Mouse (Mus musculus): ENCODE results near the gene Zfp800. TPM values are rescaled to one million over a fixed set of nuclear protein-coding genes. Genes with fewer than 3 reads are reported as not detected.
A peak's percentile ranks its signal among the peaks of the same experiment; 100 is the strongest.

The Zfp800 gene
- polyA plus RNA-seq, 1 experiment from 2014 or later, result 23.2 TPM

GRCm38 (mm10) chr6:28423313-28423712 lies 25.5 kb upstream of the Zfp800 start, which contains the start of gene Arf5:
Arf5 (plus strand) TSS chr6:28423560.
- Histone ChIP-seq H3K4me1 (ENCODE audit: control insufficient read depth, insufficient read depth, low read length) (peaks cover 29% of the 10 kb centered on the region), H3K9ac (ENCODE audit: low read depth, low read length) (peak within 1 kb of the TSS; percentile 98), H3K4me2 (ENCODE audit: low read depth, low read length) (peak within 1 kb of the TSS; percentile 75), H3K9me3 (ENCODE audit: control insufficient read depth, low read length) (no peaks in the 10 kb centered on the region), H3K27ac (ENCODE audit: low read length) (peak within 1 kb of the TSS; percentile 66), H3K36me3 (ENCODE audit: control insufficient read depth, insufficient read depth, low read length) (peaks cover 5% of the 10 kb centered on the region; the same call in 1 of the 2 replicates), H3K4me3 (ENCODE audit: low read length) (peak within 1 kb of the TSS; percentile 95), H3K27me3 (replicated peaks; ENCODE audit: control insufficient read depth, insufficient read depth, low read length) (no peaks in the 10 kb centered on the region)
- WGBS, result under 1% methylated on average over 39 of the region's 42 CpGs
- peak; percentile 61 for ATAC-seq

- Histone ChIP-seq H3K4me3 (ENCODE audit: low read length) (peak overlapping the region; percentile 95), H3K9me3 (ENCODE audit: control insufficient read depth, low read length) (no peaks in the 10 kb centered on the region), H3K27me3 (replicated peaks; ENCODE audit: control insufficient read depth, insufficient read depth, low read length) (no peaks in the 10 kb centered on the region), H3K36me3 (ENCODE audit: control insufficient read depth, insufficient read depth, low read length) (peaks cover 11% of the 10 kb centered on the region; the same call in 1 of the 2 replicates), H3K4me1 (ENCODE audit: control insufficient read depth, insufficient read depth, low read length) (peaks cover 29% of the 10 kb centered on the region), H3K27ac (ENCODE audit: low read length) (no peak overlapping the region), H3K4me2 (ENCODE audit: low read depth, low read length) (peak overlapping the region; percentile 46), H3K9ac (ENCODE audit: low read depth, low read length) (0 out of 2 replicates have a peak overlapping the region, but pooled peaks have one; percentile 37)
- no peak for ATAC-seq
- 67% methylated on average over 15 of the region's 15 CpGs for WGBS
Measured at GRCm38 (mm10) chr6:28422651-28423290, 25.0 kb upstream of the Zfp800 start.

GRCm38 (mm10) chr6:28421469-28422000 lies 23.7 kb upstream of the Zfp800 start:
- H3K4me1 ChIP-seq (ENCODE audit: control insufficient read depth, insufficient read depth, low read length), result peaks cover 29% of the 10 kb centered on the region
- WGBS, result under 1% methylated on average over 27 of the region's 27 CpGs

DNA sequence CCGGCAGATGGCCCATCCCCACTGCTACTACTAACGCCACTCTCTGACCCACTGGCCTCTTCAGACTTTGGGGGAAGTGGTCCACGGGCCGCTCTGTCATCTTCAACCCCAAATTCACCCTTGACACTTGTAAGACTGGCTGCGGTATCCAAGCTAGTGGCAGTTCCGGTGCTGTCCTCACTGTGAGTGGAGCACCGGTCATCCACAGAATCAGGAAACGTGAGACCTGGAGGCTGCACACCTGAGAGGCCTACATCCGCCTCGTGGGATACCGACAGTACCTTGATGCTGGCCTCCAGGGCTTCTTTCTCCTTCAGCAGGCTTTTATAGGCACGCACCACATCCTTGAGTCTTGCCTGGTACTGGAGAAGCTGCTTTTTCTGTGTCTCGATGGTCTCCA lies 23.1 kb upstream of the Zfp800 start:
- H3K27me3 ChIP-seq (replicated peaks; ENCODE audit: control insufficient read depth, insufficient read depth, low read length), result no peaks in the 10 kb centered on the region
- H3K27ac ChIP-seq (ENCODE audit: low read length), result peak overlapping the region; percentile 81
- WGBS, result 17% methylated on average over 13 of the region's 13 CpGs
- H3K9me3 ChIP-seq (ENCODE audit: control insufficient read depth, low read length), result no peaks in the 10 kb centered on the region
- peaks cover 10% of the 10 kb centered on the region; the same call in 1 of the 2 replicates for H3K36me3 ChIP-seq (ENCODE audit: control insufficient read depth, insufficient read depth, low read length)
- peak overlapping the region; percentile 88 for H3K4me3 ChIP-seq (ENCODE audit: low read length)
- H3K9ac ChIP-seq (ENCODE audit: low read depth, low read length), result peak overlapping the region; percentile 86
- H3K4me2 ChIP-seq (ENCODE audit: low read depth, low read length), result peak overlapping the region; percentile 93
- ATAC-seq, result no peak
- H3K4me1 ChIP-seq (ENCODE audit: control insufficient read depth, insufficient read depth, low read length), result peaks cover 29% of the 10 kb centered on the region

More at GRCm38 (mm10) chr6:28421469-28422000, 23.7 kb upstream of the Zfp800 start:
- peak overlapping the region; percentile 93 for H3K4me2 ChIP-seq (ENCODE audit: low read depth, low read length)
- peak overlapping the region; percentile 81 for H3K27ac ChIP-seq (ENCODE audit: low read length)
- peak overlapping the region; percentile 86 for H3K9ac ChIP-seq (ENCODE audit: low read depth, low read length)
- no peaks in the 10 kb centered on the region for H3K9me3 ChIP-seq (ENCODE audit: control insufficient read depth, low read length)
- H3K27me3 ChIP-seq (replicated peaks; ENCODE audit: control insufficient read depth, insufficient read depth, low read length), result no peaks in the 10 kb centered on the region
- ATAC-seq, result peak; percentile 93
- peak overlapping the region; percentile 88 for H3K4me3 ChIP-seq (ENCODE audit: low read length)
- peaks cover 11% of the 10 kb centered on the region; the same call in 1 of the 2 replicates for H3K36me3 ChIP-seq (ENCODE audit: control insufficient read depth, insufficient read depth, low read length)

DNA sequence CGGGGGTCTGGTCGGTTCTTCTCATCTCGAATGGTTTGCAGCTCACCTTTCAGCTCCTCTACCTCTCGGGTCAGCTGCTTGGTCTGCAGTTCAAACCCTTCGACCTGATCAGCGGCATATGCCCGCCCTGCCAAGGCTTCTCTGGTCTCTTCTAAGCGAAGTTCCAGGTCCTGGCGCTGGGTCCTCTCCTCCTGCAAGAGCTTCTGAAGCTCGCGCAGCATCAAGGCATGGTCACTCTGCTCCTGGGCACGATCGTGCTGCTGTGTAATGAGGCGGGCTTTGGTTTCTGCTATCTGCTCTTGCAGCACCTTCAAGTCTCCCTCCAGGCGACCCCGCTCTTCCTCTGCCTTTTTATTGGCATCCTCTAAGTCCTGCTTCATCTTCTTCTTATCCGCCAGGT lies 22.6 kb upstream of the Zfp800 start:
- peak overlapping the region; percentile 88 for H3K4me3 ChIP-seq (ENCODE audit: low read length)
- no peaks in the 10 kb centered on the region for H3K27me3 ChIP-seq (replicated peaks; ENCODE audit: control insufficient read depth, insufficient read depth, low read length)
- ATAC-seq, result no peak
- WGBS, result 75% methylated on average over 17 of the region's 17 CpGs
- H3K4me2 ChIP-seq (ENCODE audit: low read depth, low read length), result peak overlapping the region; percentile 93
- no peak overlapping the region for H3K27ac ChIP-seq (ENCODE audit: low read length)
- H3K9ac ChIP-seq (ENCODE audit: low read depth, low read length), result peak overlapping the region; percentile 86
- H3K36me3 ChIP-seq (ENCODE audit: control insufficient read depth, insufficient read depth, low read length), result 0 out of 2 replicates have a peak, but pooled peaks cover 9% of the 10 kb centered on the region
- H3K9me3 ChIP-seq (ENCODE audit: control insufficient read depth, low read length), result no peaks in the 10 kb centered on the region
- H3K4me1 ChIP-seq (ENCODE audit: control insufficient read depth, insufficient read depth, low read length), result peaks cover 29% of the 10 kb centered on the region

DNA sequence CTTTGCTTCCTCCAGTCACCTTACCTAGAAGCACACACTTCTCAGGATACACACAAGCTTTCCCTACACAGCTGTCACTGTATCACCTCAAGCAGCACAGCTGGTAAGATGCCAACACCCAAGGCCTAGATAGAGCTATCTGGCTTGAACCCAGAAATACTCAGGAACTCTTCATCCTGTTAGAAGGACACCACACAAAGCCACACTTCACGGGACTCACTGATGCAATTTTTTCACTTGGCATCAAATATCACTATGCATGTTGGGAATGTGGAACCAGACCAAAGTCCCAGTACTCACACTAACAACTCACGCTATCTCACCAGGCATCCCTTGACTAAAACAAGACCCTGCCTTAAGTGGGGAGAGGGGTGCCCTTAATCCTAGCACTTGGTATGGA lies 21.9 kb upstream of the Zfp800 start:
- 74% methylated on average over 2 of the region's 2 CpGs for WGBS
- no peak overlapping the region for H3K4me3 ChIP-seq (ENCODE audit: low read length)
- H3K27me3 ChIP-seq (replicated peaks; ENCODE audit: control insufficient read depth, insufficient read depth, low read length), result no peaks in the 10 kb centered on the region
- H3K36me3 ChIP-seq (ENCODE audit: control insufficient read depth, insufficient read depth, low read length), result 0 out of 2 replicates have a peak, but pooled peaks cover 12% of the 10 kb centered on the region
- H3K9ac ChIP-seq (ENCODE audit: low read depth, low read length), result no peak overlapping the region
- H3K4me2 ChIP-seq (ENCODE audit: low read depth, low read length), result peak overlapping the region; percentile 93; the same call in 1 of the 2 replicates
- ATAC-seq, result no peak
- H3K27ac ChIP-seq (ENCODE audit: low read length), result no peak overlapping the region
- H3K9me3 ChIP-seq (ENCODE audit: control insufficient read depth, low read length), result no peaks in the 10 kb centered on the region
- peaks cover 25% of the 10 kb centered on the region for H3K4me1 ChIP-seq (ENCODE audit: control insufficient read depth, insufficient read depth, low read length)

DNA sequence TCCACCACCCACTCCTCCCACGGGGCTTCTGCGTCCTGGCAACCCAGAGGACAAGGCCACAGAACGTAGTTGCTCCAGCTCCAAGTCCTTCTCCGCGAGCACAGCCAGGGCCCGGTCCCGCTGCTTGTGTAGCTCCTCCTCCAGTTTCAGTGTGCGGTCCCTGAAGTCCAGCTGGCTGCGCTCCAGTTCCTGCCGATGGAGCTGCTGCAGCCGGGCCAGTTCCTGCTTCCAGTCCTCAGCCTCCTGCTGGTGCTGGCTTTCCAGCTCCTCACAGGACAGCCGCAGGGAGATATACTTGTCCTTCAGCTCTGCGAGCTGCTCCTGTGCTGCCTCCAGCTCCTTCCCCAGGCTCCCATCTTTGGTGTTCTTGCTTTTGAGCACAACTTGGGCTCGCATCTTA lies 20.6 kb upstream of the Zfp800 start:
- no peaks in the 10 kb centered on the region for H3K9me3 ChIP-seq (ENCODE audit: control insufficient read depth, low read length)
- 0 out of 2 replicates have a peak, but pooled peaks cover 12% of the 10 kb centered on the region for H3K36me3 ChIP-seq (ENCODE audit: control insufficient read depth, insufficient read depth, low read length)
- H3K4me1 ChIP-seq (ENCODE audit: control insufficient read depth, insufficient read depth, low read length), result peaks cover 22% of the 10 kb centered on the region
- no peak for ATAC-seq
- no peak overlapping the region for H3K4me3 ChIP-seq (ENCODE audit: low read length)
- no peak overlapping the region for H3K9ac ChIP-seq (ENCODE audit: low read depth, low read length)
- H3K27me3 ChIP-seq (replicated peaks; ENCODE audit: control insufficient read depth, insufficient read depth, low read length), result no peaks in the 10 kb centered on the region
- 83% methylated on average over 14 of the region's 14 CpGs for WGBS
- no peak overlapping the region for H3K27ac ChIP-seq (ENCODE audit: low read length)
- H3K4me2 ChIP-seq (ENCODE audit: low read depth, low read length), result no peak overlapping the region

GRCm38 (mm10) chr6:28416981-28417380 lies 19.2 kb upstream of the Zfp800 start:
- Histone ChIP-seq H3K9ac (ENCODE audit: low read depth, low read length) (no peak overlapping the region), H3K36me3 (ENCODE audit: control insufficient read depth, insufficient read depth, low read length) (0 out of 2 replicates have a peak, but pooled peaks cover 12% of the 10 kb centered on the region), H3K4me2 (ENCODE audit: low read depth, low read length) (no peak overlapping the region), H3K4me1 (ENCODE audit: control insufficient read depth, insufficient read depth, low read length) (peaks cover 18% of the 10 kb centered on the region), H3K9me3 (ENCODE audit: control insufficient read depth, low read length) (no peaks in the 10 kb centered on the region), H3K27ac (ENCODE audit: low read length) (no peak overlapping the region), H3K4me3 (ENCODE audit: low read length) (no peak overlapping the region), H3K27me3 (replicated peaks; ENCODE audit: control insufficient read depth, insufficient read depth, low read length) (no peaks in the 10 kb centered on the region)
- no peak for ATAC-seq
- WGBS, result 69% methylated on average over 4 of the region's 4 CpGs

DNA sequence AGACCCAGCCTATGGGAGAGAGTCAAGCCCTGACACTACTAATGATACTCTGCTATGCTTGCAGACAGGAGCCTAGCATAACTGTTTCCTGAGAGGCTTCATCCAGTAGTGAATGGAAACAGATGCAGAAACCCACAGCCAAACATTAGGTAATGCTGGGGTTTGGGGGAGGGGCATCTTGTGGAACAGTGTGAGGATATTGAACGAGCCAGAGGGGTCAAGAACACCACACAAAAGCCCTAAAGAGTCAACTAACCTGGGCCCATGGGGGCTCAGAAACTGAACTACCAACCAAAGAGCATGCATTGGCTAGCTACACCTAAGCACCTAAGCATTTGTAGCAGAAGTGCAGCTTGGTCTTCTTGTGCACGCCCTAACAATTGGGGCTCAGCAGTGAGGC lies 13.4 kb upstream of the Zfp800 start:
- H3K4me1 ChIP-seq (ENCODE audit: control insufficient read depth, insufficient read depth, low read length), result no peaks in the 10 kb centered on the region

More for the DNA sequence above, 13.4 kb upstream of the Zfp800 start:
- Histone ChIP-seq H3K36me3 (ENCODE audit: control insufficient read depth, insufficient read depth, low read length) (0 out of 2 replicates have a peak, but pooled peaks cover 5% of the 10 kb centered on the region), H3K27ac (ENCODE audit: low read length) (no peak overlapping the region), H3K27me3 (replicated peaks; ENCODE audit: control insufficient read depth, insufficient read depth, low read length) (no peaks in the 10 kb centered on the region), H3K9ac (ENCODE audit: low read depth, low read length) (no peak overlapping the region), H3K4me3 (ENCODE audit: low read length) (no peak overlapping the region), H3K9me3 (ENCODE audit: control insufficient read depth, low read length) (no peaks in the 10 kb centered on the region), H3K4me2 (ENCODE audit: low read depth, low read length) (no peak overlapping the region)
- 69% methylated on average over 2 of the region's 2 CpGs for WGBS
- ATAC-seq, result no peak
